Mouse (Mus musculus) kidney, adult 8-10 months (tissue): ENCODE data around the gene Gsg1l2.

Experiments
- DNase-seq, 2 experiments: peaks; one replicate each; pipeline ENCODE4 v3.0.0; 2022

Gsg1l2 gene

GRCm38 (mm10) chr11:67820221-67820620 is 45.8 kb downstream of the Gsg1l2 start:
- DNase-seq, result peak; percentile 6 to 28

GRCm38 (mm10) chr11:67821560-67821959 is 47.2 kb downstream of the Gsg1l2 start:
- DNase-seq, result no peak

DNA sequence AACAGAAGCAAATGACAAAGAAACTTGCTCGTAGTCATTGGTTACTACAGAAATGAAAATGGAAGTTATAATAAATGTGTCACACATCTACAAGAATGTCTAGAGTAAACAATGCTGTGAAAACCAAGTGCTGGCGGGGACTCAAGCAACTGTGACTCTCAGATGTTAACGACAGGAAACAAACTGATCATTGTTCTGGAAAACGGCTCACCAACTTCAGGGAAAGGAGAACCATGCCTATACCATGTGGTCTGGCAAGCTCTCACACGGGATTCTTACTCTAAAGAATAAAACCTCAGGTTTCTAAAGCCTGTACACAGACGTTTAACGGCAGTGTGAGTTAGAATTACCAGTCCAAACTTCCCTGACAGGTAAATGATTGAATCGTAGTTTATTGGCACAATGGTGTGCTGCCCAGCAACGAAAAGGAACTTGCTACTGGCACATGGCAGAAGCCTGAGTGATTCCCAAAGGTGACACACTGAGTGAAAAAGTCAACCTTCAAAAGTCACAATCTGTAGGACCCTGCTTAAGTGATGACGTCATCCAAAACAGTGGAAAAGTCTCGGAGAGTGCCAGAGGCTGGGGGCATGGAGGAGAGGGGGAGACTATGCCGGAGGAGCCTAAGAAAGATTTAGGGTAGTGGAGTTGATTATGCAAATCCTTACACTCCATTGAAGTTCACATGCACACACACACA is 54.1 kb downstream of the Gsg1l2 start:
- DNase-seq, result peak; percentile 7 to 13

DNA sequence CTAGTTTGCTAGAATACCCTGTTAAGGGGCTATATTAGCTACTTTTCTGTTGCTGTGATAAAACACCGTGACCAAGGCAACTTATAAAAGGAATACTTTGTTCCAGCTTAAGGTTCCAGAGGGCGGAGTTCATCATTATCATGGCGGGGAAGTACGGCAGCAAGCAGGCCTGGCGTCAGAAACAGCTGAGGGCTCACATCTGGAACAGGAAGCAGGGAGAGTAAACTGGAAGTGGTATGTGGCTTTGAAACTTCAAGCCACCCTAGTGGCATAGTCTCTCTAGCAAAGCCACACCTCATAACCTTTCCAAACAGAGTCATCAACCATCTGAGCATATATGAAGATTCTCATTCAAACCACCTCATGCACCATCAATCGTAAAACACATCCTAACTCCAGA is 55.1 kb downstream of the Gsg1l2 start:
- DNase-seq, result no peak

DNA sequence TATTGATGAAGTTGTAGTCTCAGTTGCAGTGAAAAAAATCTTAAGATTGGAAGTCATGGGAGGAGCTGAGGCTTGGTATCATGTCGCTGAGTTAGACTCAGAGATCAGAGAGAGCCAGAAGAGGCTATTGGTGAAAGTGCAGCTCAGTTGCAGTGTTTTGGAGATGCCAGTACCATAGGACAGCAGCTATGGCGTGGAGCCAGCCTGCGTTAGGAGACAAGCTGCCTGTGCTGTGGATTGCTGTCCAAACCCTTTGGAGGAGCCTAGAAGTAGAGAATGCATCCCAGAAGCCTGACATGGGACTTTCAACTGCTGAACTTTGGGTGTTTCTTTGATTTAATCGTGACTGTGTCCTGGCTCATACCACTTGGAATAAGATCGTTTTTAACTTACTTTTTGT is 57.4 kb downstream of the Gsg1l2 start:
- DNase-seq, result no peak

GRCm38 (mm10) chr11:67835408-67836078 is 61.1 kb downstream of the Gsg1l2 start:
- DNase-seq, result no peak
